Mouse (Mus musculus) cortical plate, adult 2 months (tissue): ENCODE measurements around the gene Tmem253.

Source experiments
- CTCF ChIP-seq: fragments of 200-500 bp; IDR thresholded peaks from 2 replicates; pipeline ENCODE4 v1.5.1; 2011; ENCODE audit warnings: mild to moderate bottlenecking, control low read depth, low read length; ENCODE audit not compliant: insufficient read depth; ENCODE audit errors: extremely low read depth
- POLR2A ChIP-seq: fragments of 200-500 bp; IDR thresholded peaks from 2 replicates; pipeline ENCODE4 v1.6.1; 2011; ENCODE audit warnings: mild to moderate bottlenecking, low read length, control low read depth; ENCODE audit not compliant: insufficient read depth; ENCODE audit errors: extremely low read depth

DNA sequence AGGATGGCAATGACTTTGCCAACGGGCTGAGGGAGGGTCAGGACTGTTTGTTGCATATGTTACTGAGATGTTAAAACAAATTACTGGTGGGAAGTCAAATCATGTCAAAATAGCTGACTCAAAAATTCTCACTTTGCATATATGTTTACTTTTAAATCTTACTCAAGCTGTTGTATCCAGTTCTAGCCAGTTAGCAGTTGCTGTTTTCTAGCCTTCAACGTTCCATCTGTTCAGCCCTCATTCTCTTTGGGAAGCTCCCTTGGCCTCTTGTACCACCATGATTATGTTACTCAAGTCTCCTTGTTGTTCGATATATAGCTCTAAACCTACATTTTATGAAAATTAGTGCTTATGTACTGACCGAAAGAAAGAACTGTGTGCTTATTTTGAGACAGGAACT lies 10.9 kb downstream of the Tmem253 start:
- TF ChIP-seq CTCF: no peak
- no peak for TF ChIP-seq POLR2A
